Mouse (Mus musculus): Measurements from ENCODE around the gene Crim1.

Gene Crim1

GRCm38 (mm10) chr17:78290153-78290876 is 90.3 kb downstream of the Crim1 start:
- DNase-seq = no peak

GRCm38 (mm10) chr17:78291030-78291429 is 91.0 kb downstream of the Crim1 start:
- DNase-seq = no peak

DNA sequence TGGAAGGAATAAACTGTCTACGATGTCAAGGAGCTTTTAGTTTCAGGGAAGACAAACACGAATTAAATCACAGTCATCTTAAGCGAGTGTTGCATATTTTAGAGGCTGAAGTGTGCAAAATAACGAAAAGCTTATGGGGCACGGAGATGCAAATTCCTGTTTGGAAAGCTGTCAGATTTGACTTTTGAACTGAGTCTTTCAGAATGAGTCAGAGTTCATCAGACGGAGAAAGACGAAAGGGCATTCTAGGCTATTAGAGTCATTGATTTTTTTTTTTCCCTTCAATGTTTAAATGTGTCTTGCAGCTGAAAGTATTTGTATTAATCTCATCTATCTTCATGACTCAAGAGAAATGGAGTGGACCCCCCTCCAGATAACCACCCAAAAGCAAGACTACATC is 92.3 kb downstream of the Crim1 start:
- DNase-seq = no peak

GRCm38 (mm10) chr17:78292827-78293488 is 92.9 kb downstream of the Crim1 start:
- DNase-seq = no peak

DNA sequence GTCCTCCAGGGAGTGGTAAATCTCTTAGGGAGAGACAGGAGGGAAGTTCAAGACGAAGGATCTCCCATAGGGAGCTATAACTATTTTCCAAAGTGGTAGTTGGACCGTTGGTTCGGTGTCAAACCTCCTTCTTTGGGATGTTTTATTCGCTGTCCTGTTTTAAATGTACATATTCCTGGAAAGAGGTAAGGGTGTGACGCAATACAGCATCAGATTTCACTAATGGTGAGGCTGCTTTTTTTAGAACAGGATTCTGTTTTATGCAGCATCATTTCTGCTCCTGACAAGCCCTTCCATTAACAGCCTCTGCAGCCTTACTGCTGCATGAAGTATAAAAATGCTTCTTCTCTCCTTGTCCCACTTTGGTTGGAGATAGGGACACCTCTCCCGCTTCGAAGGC is 95.9 kb downstream of the Crim1 start:
- no peak for DNase-seq

DNA sequence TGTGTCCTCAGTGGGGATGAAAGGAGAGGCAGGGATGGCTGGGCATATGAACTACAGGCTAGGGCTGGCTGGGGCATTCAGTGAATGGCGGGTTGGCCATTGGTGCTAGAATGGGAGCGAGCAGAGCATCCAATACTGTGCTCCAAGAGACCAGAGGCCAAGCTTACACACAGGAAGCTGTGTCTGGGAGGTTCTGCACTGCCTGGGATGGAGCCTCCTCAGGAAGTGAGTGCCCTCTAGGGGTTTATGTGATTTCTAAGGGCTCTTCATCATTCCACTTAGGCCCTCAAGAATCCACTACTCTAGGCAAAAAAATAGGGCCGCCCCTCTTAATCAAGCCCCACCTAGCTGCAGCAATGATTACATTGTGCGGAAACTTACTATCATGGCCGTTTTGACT is 98.1 kb downstream of the Crim1 start:
- no peak for DNase-seq

GRCm38 (mm10) chr17:78298967-78299540 is 99.0 kb downstream of the Crim1 start:
- peak; percentile 19 to 42 for DNase-seq

GRCm38 (mm10) chr17:78303053-78303452 is 103.0 kb downstream of the Crim1 start:
- no peak for DNase-seq

GRCm38 (mm10) chr17:78304059-78304458 is 104.0 kb downstream of the Crim1 start:
- DNase-seq = no peak

- DNase-seq = no peak
These were observed 106.4 kb downstream of the Crim1 start for GRCm38 (mm10) chr17:78306434-78306833.

DNA sequence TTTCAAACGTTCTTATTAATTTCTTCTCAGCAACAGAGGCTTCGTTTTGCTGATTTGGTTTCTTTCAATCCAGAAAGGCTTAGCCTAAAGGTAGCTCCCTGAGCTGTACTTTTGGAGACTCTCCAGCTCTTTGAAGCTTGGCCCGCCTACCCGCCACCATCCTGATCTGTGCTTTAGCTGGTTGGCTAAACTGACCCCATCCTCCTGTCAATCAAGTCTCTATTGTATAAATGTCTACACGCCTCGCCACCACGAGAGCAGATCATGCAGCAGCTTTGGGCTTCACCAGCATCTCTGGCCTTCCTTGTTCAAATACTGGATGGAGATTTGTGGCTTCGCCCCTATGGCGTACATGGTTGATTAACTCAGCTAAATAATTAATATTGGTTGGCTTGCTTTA is 108.2 kb downstream of the Crim1 start:
- no peak for DNase-seq

- no peak for DNase-seq
These were observed 113.0 kb downstream of the Crim1 start for GRCm38 (mm10) chr17:78313006-78313405.

GRCm38 (mm10) chr17:78313612-78314011 is 113.6 kb downstream of the Crim1 start:
- DNase-seq = no peak

DNA sequence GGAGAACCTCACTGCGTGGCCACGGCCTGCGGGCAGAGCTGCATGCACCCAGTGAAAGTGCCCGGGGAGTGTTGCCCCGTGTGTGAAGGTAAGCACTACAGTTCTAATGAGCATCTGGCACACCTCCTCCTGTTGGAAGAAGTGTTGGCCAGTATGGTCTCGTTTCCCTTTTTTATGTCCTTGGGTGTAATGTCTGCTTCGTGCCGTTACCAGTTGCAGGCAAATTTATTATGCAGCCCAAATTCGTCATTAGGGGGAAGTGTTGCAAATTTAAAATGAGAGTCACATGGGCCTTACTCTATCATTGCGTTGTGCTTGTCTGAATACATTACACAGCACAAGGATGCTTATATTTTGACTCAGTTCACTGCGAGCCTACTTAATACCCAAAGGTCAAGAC is 115.6 kb downstream of the Crim1 start:
- DNase-seq = no peak

DNA sequence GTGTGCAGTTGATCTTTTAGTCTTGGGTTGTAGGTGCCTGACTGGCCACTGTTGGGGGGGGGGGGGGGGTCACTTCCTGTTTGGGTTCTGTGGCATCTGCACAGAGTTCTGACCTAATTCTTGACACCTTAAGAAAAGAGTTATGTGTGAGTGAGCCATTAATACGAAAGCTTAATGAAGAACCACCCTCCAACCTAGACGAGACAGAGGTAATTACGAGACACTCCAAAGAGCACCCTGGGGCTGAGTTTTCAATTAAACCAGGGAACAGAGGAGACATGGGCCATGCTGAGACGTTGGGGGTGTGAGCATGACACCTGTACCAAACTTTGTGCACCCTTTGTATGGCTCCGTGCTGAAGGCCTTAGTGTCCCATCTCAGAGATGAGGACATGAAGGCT is 117.3 kb downstream of the Crim1 start:
- no peak for DNase-seq

DNA sequence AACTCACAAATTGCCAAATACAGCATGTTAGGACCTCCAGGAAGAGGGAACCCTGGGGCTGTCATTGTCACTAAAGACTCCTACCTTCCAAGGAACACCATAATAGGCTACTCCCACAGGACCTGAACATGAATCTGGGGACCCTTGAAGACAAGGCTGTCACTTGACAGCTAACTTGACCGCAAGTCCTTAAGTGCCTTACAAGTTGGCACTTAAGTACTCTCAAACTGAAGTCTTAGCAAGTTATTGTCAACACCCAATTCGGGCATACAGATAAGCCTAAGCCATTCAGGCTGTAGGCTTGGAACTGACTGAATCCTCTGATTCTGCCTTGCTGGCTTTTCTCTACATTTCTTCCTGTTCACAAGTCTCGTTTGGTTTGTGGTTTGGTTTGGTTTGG is 118.8 kb downstream of the Crim1 start:
- DNase-seq = no peak

- DNase-seq = no peak
These were observed 121.3 kb downstream of the Crim1 start for GRCm38 (mm10) chr17:78321216-78321835.

- DNase-seq = no peak
These were observed 122.6 kb downstream of the Crim1 start for GRCm38 (mm10) chr17:78322369-78323335.

DNA sequence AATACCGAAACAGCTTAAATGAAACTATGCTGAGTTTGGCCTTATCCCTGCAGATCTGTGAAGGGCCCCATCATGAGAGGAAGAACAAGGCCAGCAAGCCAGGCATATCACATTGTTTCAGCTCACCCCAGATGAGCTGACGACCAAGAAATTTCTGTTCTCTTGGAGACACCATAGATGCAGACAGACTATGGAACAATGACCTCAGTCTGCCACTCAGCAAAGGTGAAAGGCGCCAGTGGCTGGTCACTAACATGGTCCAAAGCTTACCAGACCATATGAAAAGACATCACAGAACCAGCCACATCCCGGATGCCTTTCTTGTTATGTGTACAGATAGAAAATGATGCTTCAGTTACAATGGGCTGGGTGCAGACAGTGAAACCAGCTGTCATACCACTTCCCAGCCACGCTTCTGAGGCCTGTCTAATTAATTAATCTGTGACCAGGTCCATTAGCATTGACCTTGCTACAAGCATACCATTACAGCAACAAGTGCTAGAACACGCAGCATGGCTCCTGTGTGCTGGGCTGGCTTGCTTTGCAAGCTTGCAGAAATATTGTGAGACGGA is 125.8 kb downstream of the Crim1 start:
- DNase-seq = no peak

DNA sequence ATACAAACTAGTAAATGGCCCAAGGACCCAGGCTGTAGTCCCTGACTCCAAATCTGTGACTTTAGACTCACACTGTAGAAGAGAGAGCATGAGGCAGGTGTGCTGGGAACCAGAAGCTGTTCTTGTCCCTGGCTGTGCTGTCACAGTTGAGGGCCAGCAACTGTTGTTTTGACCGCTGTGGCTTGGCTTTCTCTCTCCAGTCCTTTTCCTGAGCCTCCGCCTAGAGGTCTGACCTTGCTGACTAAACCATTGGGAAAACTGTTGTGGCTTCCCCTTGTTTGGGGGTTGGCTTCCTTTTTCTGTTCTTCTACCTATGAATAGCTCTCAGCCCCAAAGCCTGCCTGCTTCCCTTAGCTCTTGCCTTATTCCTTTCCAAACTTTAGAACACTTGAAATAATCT is 126.3 kb downstream of the Crim1 start:
- DNase-seq = no peak

DNA sequence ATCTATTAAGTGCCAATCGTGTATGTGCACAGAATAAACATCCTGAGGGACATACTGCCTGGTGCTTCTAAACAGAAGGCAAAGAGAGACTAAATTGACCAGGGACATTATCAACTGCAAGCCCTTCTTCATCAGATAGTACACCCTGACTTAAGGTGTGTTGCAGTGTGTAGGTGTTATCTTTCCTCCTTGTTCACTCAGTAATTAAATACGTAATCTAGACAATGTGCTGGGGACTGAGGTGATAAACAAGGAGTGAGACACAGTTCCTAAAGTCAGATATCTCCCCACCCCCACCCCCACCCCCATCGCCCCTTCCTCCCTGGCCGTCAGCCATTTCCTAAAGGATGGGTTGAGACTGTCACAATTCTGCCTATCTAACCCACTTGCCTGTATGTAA is 127.1 kb downstream of the Crim1 start:
- no peak for DNase-seq

GRCm38 (mm10) chr17:78328287-78328686 is 128.2 kb downstream of the Crim1 start:
- no peak for DNase-seq

Measured in thymus, postnatal 36 days (tissue).